Mouse (Mus musculus) cerebellum, adult 2 months (tissue): ENCODE data around the gene Baiap3.

ENCODE experiments used
- CTCF ChIP-seq: fragments of 200-500 bp; IDR thresholded peaks from 2 replicates; pipeline ENCODE4 v1.5.1; 2011; ENCODE audit warnings: low read depth, mild to moderate bottlenecking, control low read depth, low read length, moderate library complexity, borderline replicate concordance; ENCODE audit not compliant: insufficient read depth
- POLR2A ChIP-seq: fragments of 200-500 bp; IDR thresholded peaks from 2 replicates; pipeline ENCODE4 v1.6.1; 2011; ENCODE audit warnings: low read length, control low read depth, borderline replicate concordance; ENCODE audit not compliant: insufficient read depth

DNA sequence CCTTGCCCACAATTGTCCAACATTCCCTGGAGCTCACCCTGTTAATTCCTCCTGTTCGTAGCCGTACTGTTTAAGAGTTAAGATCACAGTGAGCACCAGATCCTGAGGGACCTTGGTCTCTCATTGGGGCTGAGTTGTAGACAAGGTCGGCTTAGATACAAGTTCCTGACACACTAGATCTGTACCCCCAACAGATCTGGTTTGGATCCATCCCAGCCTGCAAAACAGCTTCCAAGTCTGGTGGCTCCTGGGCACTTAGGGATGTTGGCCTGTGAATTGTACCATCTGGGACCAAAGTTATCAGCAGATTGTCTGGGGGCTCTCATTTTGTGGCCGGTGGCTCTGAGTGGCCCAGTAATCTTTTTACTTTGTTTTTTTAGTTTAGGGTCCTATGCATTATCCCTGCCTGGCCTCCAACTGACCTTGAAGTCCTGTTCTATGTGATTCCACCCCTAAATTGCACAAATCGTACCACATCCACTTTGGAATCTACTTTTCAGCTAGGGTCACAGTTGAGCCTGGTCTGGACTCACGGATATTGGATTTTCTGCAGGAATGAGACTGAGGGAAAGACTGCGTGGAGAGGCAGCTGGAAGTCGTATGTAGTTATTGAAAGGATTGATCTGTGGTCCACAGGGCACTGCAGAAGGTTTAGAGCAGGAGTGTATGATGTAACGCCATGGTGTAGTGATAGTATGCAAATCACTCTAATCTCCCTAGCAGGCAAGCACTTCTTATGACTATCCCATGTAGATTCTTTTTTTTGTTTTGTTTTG lies 18.6 kb upstream of the Baiap3 start, which contains the start of gene Ube2i:
- TF ChIP-seq CTCF, result no peak
- TF ChIP-seq POLR2A, result no peak
